Mouse (Mus musculus) erythroid progenitor cell, adult 5-6 weeks (primary cell): ENCODE data around the gene Pgbd1. TPM values are rescaled to one million over a fixed set of nuclear protein-coding genes. Genes with fewer than 3 reads are reported as not detected.

Experiments used
- total RNA-seq, 2 experiments: library from RNA; stranded (forward) in 1 of 2; stranded (reverse) in 1 of 2; fragments of 150-400 nt in 1 of 2; fragments of 186-747, 209-891 nt in 1 of 2; gene quantifications; 2 replicates each; pipeline versions ENCODE4 v1.2.3 to v1.2.4; 2015 to 2017; ENCODE audit warnings: low replicate concordance in 2 of 2

Pgbd1 gene
- total RNA-seq, 2 experiments from 2014 or later, result not detected

Other genes starting within 250 kb of the Pgbd1 start
- gene Gpx5, start 148.3 kb downstream of the Pgbd1 start, total RNA-seq (2015; ENCODE audit: low replicate concordance), result not detected in 2 replicates
- not detected in 2 replicates for gene Gpx5, start 148.3 kb downstream of the Pgbd1 start, total RNA-seq (2017; ENCODE audit: low replicate concordance)
- gene Gpx6, start 128.9 kb downstream of the Pgbd1 start, total RNA-seq (2015; ENCODE audit: low replicate concordance), result not detected in 2 replicates
- gene Gpx6, start 128.9 kb downstream of the Pgbd1 start, total RNA-seq (2017; ENCODE audit: low replicate concordance), result not detected in 2 replicates
- not detected in 2 replicates for gene Olfr1367, start 94.1 kb downstream of the Pgbd1 start, total RNA-seq (2015; ENCODE audit: low replicate concordance)
- gene Olfr1367, start 94.1 kb downstream of the Pgbd1 start, total RNA-seq (2017; ENCODE audit: low replicate concordance), result not detected in 2 replicates
- 2.9 TPM in 1 of 2 replicates, not detected in the other for gene Zscan12, start 78.2 kb downstream of the Pgbd1 start, total RNA-seq (2015; ENCODE audit: low replicate concordance)
- 0.98 and 3.3 TPM in 2 replicates for gene Zscan12, start 78.2 kb downstream of the Pgbd1 start, total RNA-seq (2017; ENCODE audit: low replicate concordance)
- 33.5 and 39.4 TPM in 2 replicates for gene Zkscan3, start 38.3 kb downstream of the Pgbd1 start, total RNA-seq (2015; ENCODE audit: low replicate concordance)
- 23.8 and 29.0 TPM in 2 replicates for gene Zkscan3, start 38.3 kb downstream of the Pgbd1 start, total RNA-seq (2017; ENCODE audit: low replicate concordance)
- gene Zscan26, start 12.7 kb upstream of the Pgbd1 start, total RNA-seq (2015; ENCODE audit: low replicate concordance), result 4.7 and 8.0 TPM in 2 replicates
- gene Zscan26, start 12.7 kb upstream of the Pgbd1 start, total RNA-seq (2017; ENCODE audit: low replicate concordance), result 0.98 and 3.2 TPM in 2 replicates
- gene Nkapl, start 27.5 kb upstream of the Pgbd1 start, total RNA-seq (2015; ENCODE audit: low replicate concordance), result not detected in 2 replicates
- not detected in 2 replicates for gene Nkapl, start 27.5 kb upstream of the Pgbd1 start, total RNA-seq (2017; ENCODE audit: low replicate concordance)
- not detected in 2 replicates for gene Zkscan4, start 37.8 kb upstream of the Pgbd1 start, total RNA-seq (2015; ENCODE audit: low replicate concordance)
- not detected in 2 replicates for gene Zkscan4, start 37.8 kb upstream of the Pgbd1 start, total RNA-seq (2017; ENCODE audit: low replicate concordance)
- not detected in 2 replicates for gene Gm10065, start 38.4 kb upstream of the Pgbd1 start, total RNA-seq (2015; ENCODE audit: low replicate concordance)
- not detected in 2 replicates for gene Gm10065, start 38.4 kb upstream of the Pgbd1 start, total RNA-seq (2017; ENCODE audit: low replicate concordance)
- gene AK157302, start 54.2 kb upstream of the Pgbd1 start, total RNA-seq (2015; ENCODE audit: low replicate concordance), result 2.9 and 8.4 TPM in 2 replicates
- 2.0 and 4.1 TPM in 2 replicates for gene AK157302, start 54.2 kb upstream of the Pgbd1 start, total RNA-seq (2017; ENCODE audit: low replicate concordance)
- 4.2 TPM in 1 of 2 replicates, not detected in the other for gene Gm11273, start 60.4 kb upstream of the Pgbd1 start, total RNA-seq (2015; ENCODE audit: low replicate concordance)
- 1.5 TPM in 1 of 2 replicates, not detected in the other for gene Gm11273, start 60.4 kb upstream of the Pgbd1 start, total RNA-seq (2017; ENCODE audit: low replicate concordance)
- gene Zkscan8, start 90.1 kb upstream of the Pgbd1 start, total RNA-seq (2015; ENCODE audit: low replicate concordance), result 4.0 and 11.7 TPM in 2 replicates
- gene Zkscan8, start 90.1 kb upstream of the Pgbd1 start, total RNA-seq (2017; ENCODE audit: low replicate concordance), result 1.3 and 1.7 TPM in 2 replicates
- not detected in 2 replicates for gene Olfr1366, start 101.8 kb upstream of the Pgbd1 start, total RNA-seq (2015; ENCODE audit: low replicate concordance)
- not detected in 2 replicates for gene Olfr1366, start 101.8 kb upstream of the Pgbd1 start, total RNA-seq (2017; ENCODE audit: low replicate concordance)
- gene Olfr1535, start 118.8 kb upstream of the Pgbd1 start, total RNA-seq (2015; ENCODE audit: low replicate concordance), result not detected in 2 replicates
- gene Olfr1535, start 118.8 kb upstream of the Pgbd1 start, total RNA-seq (2017; ENCODE audit: low replicate concordance), result not detected in 2 replicates
- not detected in 2 replicates for gene Olfr1364, start 140.7 kb upstream of the Pgbd1 start, total RNA-seq (2015; ENCODE audit: low replicate concordance)
- gene Olfr1364, start 140.7 kb upstream of the Pgbd1 start, total RNA-seq (2017; ENCODE audit: low replicate concordance), result not detected in 2 replicates
- not detected in 2 replicates for gene Olfr1362, start 173.0 kb upstream of the Pgbd1 start, total RNA-seq (2015; ENCODE audit: low replicate concordance)
- gene Olfr1362, start 173.0 kb upstream of the Pgbd1 start, total RNA-seq (2017; ENCODE audit: low replicate concordance), result not detected in 2 replicates
- gene Olfr11, start 201.5 kb upstream of the Pgbd1 start, total RNA-seq (2015; ENCODE audit: low replicate concordance), result not detected in 2 replicates
- not detected in 2 replicates for gene Olfr11, start 201.5 kb upstream of the Pgbd1 start, total RNA-seq (2017; ENCODE audit: low replicate concordance)
- not detected in 2 replicates for gene Olfr1361, start 222.3 kb upstream of the Pgbd1 start, total RNA-seq (2015; ENCODE audit: low replicate concordance)
- gene Olfr1361, start 222.3 kb upstream of the Pgbd1 start, total RNA-seq (2017; ENCODE audit: low replicate concordance), result not detected in 2 replicates
- not detected in 2 replicates for gene Olfr1360, start 236.3 kb upstream of the Pgbd1 start, total RNA-seq (2015; ENCODE audit: low replicate concordance)
- gene Olfr1360, start 236.3 kb upstream of the Pgbd1 start, total RNA-seq (2017; ENCODE audit: low replicate concordance), result not detected in 2 replicates